Mouse (Mus musculus) hindbrain, embryonic 14.5 days (tissue): ENCODE measurements around the gene Tctn3. TPM values are rescaled to one million over a fixed set of nuclear protein-coding genes. Genes with fewer than 3 reads are reported as not detected.

ENCODE experiments used
- ATAC-seq: fragments of 200-750 bp; cut with Nextera tagmentation; 2 replicates; pipeline ENCODE4 v1.8.0; 2017; ENCODE audit warnings: moderate number of reproducible peaks, mild to moderate bottlenecking, moderate TSS enrichment, moderate library complexity; ENCODE audit not compliant: low FRiP score
- DNase-seq: peaks from one replicate; pipeline ENCODE4 v3.0.0-alpha.2; 2015; ENCODE audit warnings: low spot score
- H3K27ac ChIP-seq: fragments of 300-500 bp; sonication (generic); 2 replicates; pipeline ENCODE4 v1.5.1; 2014; ENCODE audit warnings: mild to moderate bottlenecking, moderate library complexity
- H3K27me3 ChIP-seq: fragments of 300-500 bp; sonication (generic); 2 replicates; pipeline ENCODE4 v1.6.1; 2014; ENCODE audit warnings: mild to moderate bottlenecking, low read length, mixed read lengths; ENCODE audit not compliant: control insufficient read depth, insufficient read depth
- H3K36me3 ChIP-seq: fragments of 300-500 bp; sonication (generic); replicated peaks from 2 replicates; pipeline ENCODE4 v1.6.1; 2014; ENCODE audit not compliant: control insufficient read depth, insufficient read depth
- H3K4me1 ChIP-seq: fragments of 300-500 bp; sonication (generic); replicated peaks from 2 replicates; pipeline ENCODE4 v1.6.1; 2014; ENCODE audit warnings: antibody characterized with exemption, low read length, mixed read lengths; ENCODE audit not compliant: control insufficient read depth, insufficient read depth
- H3K4me2 ChIP-seq: fragments of 300-500 bp; sonication (generic); replicated peaks from 2 replicates; pipeline ENCODE4 v1.6.1; 2014; ENCODE audit warnings: mild to moderate bottlenecking, moderate library complexity
- H3K4me3 ChIP-seq: fragments of 300-500 bp; sonication (generic); replicated peaks from 2 replicates; pipeline ENCODE4 v1.5.1; 2014; ENCODE audit warnings: mild to moderate bottlenecking, low read length
- H3K9ac ChIP-seq: fragments of 300-500 bp; sonication (generic); 2 replicates; pipeline ENCODE4 v1.6.1; 2014
- H3K9me3 ChIP-seq: fragments of 300-500 bp; sonication (generic); 2 replicates; pipeline ENCODE4 v1.6.1; 2016; ENCODE audit warnings: low read length; ENCODE audit not compliant: control insufficient read depth
- WGBS: fragments of 180-500 bp; shearing (Covaris S2); extraction: QIAGEN DNeasy Blood & Tissue Kit; methylation state at CpG from one replicate; pipeline ENCODE4 v1.1.7; 2014; 5-methylcytosine and 5-hydroxymethylcytosine counted together
- polyA plus RNA-seq: library from polyadenylated mRNA; unstranded; fragments of >200 nt; fragmentation: Nextera tagmentation; extraction: Ambion mirVana; gene quantifications from 2 replicates; pipeline ENCODE4 v1.2.1, GENCODE M21; 2014

Tctn3 gene
- polyA plus RNA-seq, result 14.0 and 14.5 TPM in 2 replicates

DNA sequence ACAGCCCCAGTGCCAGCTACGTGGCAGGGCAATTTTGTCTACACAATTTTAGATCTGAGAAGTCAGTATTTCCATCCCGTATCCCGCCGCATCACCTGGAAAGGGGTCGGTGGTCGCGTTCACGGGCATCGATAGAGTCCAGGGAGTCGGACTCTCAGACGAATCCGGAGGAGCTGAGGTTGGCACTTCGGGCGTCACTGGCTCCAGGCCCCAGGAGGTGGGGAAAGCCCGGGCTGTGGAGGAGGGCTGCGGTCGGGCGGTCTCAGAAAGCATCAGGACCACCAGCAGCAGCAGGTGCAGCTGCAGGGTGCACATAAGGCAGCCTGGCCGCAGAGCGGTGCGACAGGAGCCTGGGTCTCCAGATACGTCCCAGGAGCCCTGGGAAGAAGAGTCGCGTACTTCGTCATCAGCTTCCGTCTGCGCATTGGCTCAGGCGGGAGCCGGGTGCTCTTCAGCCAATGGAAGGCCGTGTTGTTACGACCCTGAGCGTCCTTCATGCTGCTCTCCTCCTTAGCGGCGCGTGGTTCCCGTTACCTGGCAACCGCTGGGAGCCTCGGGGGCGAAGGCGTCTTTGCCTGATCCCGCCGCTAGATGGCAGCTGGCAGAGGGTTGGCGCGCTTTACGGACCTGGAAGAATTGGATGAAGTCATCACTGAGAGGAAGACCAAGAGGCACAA, at the start of gene Tctn3, which contains the start of gene Entpd1:
TSS of gene Tctn3 (minus strand) at position 404 of the 677 bp plus-strand sequence.
TSS of gene Entpd1 (plus strand) at position 537 of the 677 bp plus-strand sequence.
- ATAC-seq (peak; percentile 100), DNase-seq (peak; percentile 97)
- peaks cover 26% of the 10 kb centered on the region for H3K36me3 ChIP-seq
- peak within 1 kb of the TSS; percentile 58 for H3K4me3 ChIP-seq
- no peaks in the 10 kb centered on the region for H3K9me3 ChIP-seq
- H3K4me1 ChIP-seq, result peaks cover 9% of the 10 kb centered on the region; the same call in 1 of the 2 replicates
- H3K27ac ChIP-seq, result no peak within 1 kb of the TSS
- H3K4me2 ChIP-seq, result peak within 1 kb of the TSS; percentile 69
- WGBS, result under 1% methylated on average over 45 of the region's 45 CpGs
- H3K27me3 ChIP-seq, result no peaks in the 10 kb centered on the region
- H3K9ac ChIP-seq, result peak within 1 kb of the TSS; percentile 63

DNA sequence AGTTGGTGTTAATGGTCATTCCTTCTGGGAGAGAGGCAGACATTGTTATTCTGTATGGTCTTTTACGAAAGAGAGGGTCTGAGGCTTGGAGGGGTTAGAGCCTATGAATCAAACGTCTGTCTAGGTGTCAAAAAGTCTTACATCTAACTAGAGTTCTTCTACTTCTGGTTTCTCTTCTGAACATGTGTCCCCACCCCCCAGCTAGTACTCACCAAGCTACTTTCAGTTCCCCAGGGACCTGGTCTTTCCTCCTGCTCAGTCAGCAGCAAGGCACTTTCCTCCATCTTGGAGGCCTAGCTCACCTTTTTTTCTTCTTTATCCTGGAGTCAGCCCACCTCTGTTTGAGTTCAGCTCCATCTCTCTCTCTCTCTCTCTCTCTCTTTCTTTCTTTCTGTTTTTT, 49.1 kb upstream of the Tctn3 start:
- peak overlapping the region; percentile 54 for H3K4me2 ChIP-seq
- no peaks in the 10 kb centered on the region for H3K36me3 ChIP-seq
- no peaks in the 10 kb centered on the region for H3K9me3 ChIP-seq
- DNase-seq (no peak), ATAC-seq (no peak)
- no peak overlapping the region for H3K27ac ChIP-seq
- no peaks in the 10 kb centered on the region for H3K27me3 ChIP-seq
- H3K4me1 ChIP-seq, result 0 out of 2 replicates have a peak, but pooled peaks cover 18% of the 10 kb centered on the region
- peak overlapping the region; percentile 28 for H3K4me3 ChIP-seq
- 80% methylated on average over 2 of the region's 2 CpGs for WGBS
- H3K9ac ChIP-seq, result peak overlapping the region; percentile 49; the same call in 1 of the 2 replicates

DNA sequence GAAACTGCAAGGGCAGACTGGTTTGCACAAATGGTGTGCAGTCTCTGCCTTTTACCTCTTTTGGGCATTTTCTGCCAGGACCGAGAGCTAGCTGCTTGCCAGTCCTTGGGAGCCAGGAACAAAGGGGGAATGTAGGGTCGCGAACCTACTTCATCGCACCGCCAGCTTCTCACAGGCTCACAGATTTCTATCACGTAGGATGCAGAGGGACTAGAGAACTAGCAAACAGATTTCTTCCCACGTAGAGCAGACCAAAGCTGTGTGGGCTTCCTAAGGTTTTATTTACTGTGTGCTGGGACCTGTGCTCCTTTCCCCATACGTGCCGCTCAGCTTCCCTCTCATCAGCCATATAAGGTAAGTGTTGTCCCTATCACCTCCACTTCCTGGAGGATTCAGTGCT, 48.5 kb upstream of the Tctn3 start:
- peak; percentile 30 for DNase-seq
- WGBS, result 13% methylated on average over 9 of the region's 9 CpGs

DNA sequence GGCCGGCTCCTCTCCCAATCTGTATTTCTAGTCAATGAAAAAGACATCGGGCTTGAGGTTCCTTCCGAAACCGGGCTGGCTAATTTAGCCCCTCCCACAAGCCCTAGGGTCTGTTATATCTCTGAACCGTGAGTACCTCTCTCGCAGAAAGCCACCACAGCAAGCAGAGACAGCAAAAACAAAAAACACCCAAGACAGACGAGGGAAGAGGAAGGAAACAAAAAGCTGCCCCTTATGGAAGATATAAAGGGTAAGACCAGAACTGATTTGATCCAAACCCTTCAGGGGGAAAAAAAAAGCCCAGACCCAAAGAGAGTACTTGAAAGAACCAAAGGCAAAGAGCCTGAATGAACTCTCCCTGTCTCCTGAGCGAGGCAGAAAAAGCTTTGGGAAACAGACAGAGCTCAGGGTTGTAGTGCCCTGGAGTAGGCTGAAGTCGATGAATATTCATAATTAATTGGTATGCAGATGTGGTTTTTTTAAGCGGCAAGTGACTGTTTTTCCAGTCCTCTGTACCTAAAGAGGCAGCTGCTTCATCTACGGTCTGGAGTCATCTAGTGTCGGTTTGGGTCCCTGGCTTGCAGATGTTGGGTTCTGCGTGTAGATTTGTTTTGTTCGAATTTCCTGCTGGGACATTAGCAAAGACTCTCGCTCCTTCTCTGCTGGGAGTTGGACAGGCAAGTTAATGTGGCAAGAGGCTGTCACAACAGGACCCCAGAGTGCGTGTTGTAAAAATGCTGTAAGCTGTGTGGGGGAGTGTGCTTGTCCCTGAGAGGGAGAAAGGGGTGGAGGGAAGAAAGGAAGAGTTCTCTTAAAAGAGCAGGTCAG, 47.8 kb upstream of the Tctn3 start:
- peak overlapping the region; percentile 54 for H3K4me2 ChIP-seq
- ATAC-seq (peak; percentile 69; the same call in 1 of the 2 replicates), DNase-seq (peak; percentile 57)
- peak overlapping the region; percentile 83 for H3K27ac ChIP-seq
- WGBS, result under 1% methylated on average over 16 of the region's 16 CpGs
- H3K36me3 ChIP-seq, result no peaks in the 10 kb centered on the region
- H3K9ac ChIP-seq, result peak overlapping the region; percentile 49
- H3K4me3 ChIP-seq, result peak overlapping the region; percentile 28
- H3K4me1 ChIP-seq, result 0 out of 2 replicates have a peak, but pooled peaks cover 18% of the 10 kb centered on the region
- no peaks in the 10 kb centered on the region for H3K27me3 ChIP-seq
- H3K9me3 ChIP-seq, result no peaks in the 10 kb centered on the region

More for the DNA sequence above, 48.5 kb upstream of the Tctn3 start:
- no peak for ATAC-seq
- Histone ChIP-seq H3K9ac (peak overlapping the region; percentile 49), H3K27ac (peak overlapping the region; percentile 83), H3K4me2 (peak overlapping the region; percentile 54), H3K27me3 (no peaks in the 10 kb centered on the region), H3K4me3 (peak overlapping the region; percentile 28), H3K9me3 (no peaks in the 10 kb centered on the region), H3K36me3 (no peaks in the 10 kb centered on the region), H3K4me1 (0 out of 2 replicates have a peak, but pooled peaks cover 18% of the 10 kb centered on the region)

DNA sequence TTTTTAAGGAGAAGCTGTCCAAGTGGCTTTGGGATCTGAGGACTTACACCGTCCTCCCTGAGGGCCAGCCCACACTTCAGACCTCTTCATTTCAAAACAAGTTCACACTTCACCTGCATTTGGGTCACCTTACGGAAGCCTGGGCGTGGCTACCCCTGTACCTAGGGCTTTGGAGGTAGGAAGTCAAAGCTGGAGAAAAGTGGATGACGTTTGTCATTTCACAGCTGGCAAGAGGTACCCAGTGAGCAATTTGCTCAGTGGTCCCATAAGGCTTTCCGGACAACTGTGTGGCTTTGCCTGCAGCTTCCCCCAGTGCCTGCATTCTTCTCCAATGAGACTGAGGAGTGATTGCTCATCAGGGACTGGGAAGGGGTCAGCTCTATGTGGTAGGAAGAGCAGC, 46.9 kb upstream of the Tctn3 start:
- peak overlapping the region; percentile 54; the same call in 1 of the 2 replicates for H3K4me2 ChIP-seq
- H3K9me3 ChIP-seq, result no peaks in the 10 kb centered on the region
- H3K9ac ChIP-seq, result no peak overlapping the region
- 58% methylated on average over 5 of the region's 5 CpGs for WGBS
- H3K36me3 ChIP-seq, result no peaks in the 10 kb centered on the region
- no peak for ATAC-seq
- H3K4me3 ChIP-seq, result no peak overlapping the region
- H3K27me3 ChIP-seq, result no peaks in the 10 kb centered on the region
- 0 out of 2 replicates have a peak, but pooled peaks cover 18% of the 10 kb centered on the region for H3K4me1 ChIP-seq
- H3K27ac ChIP-seq, result no peak overlapping the region
- DNase-seq, result no peak

DNA sequence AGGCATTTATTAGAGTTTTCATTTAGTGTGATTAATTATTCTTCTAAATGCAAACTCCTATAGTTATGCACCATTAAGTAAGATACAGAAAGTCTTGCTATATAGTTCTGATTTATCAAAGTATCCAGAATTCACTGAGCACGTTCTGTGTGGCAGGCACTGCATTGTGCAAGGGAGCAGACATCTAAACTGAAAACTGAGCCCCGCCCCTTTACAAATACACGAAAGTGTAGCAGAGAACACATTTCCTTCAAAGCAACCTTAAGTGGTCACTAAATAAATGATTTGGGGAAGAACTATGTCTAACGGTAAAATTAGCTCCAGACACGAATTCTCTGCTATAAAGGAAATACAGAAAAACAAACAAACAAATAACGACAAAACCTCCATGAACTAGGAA, 46.2 kb upstream of the Tctn3 start:
- ATAC-seq (no peak), DNase-seq (no peak)
- H3K9ac ChIP-seq, result no peak overlapping the region
- H3K4me1 ChIP-seq, result 0 out of 2 replicates have a peak, but pooled peaks cover 17% of the 10 kb centered on the region
- H3K4me3 ChIP-seq, result no peak overlapping the region
- no peaks in the 10 kb centered on the region for H3K9me3 ChIP-seq
- WGBS, result 71% methylated on average over 6 of the region's 6 CpGs
- no peak overlapping the region for H3K27ac ChIP-seq
- H3K27me3 ChIP-seq, result no peaks in the 10 kb centered on the region
- H3K36me3 ChIP-seq, result no peaks in the 10 kb centered on the region
- no peak overlapping the region for H3K4me2 ChIP-seq

DNA sequence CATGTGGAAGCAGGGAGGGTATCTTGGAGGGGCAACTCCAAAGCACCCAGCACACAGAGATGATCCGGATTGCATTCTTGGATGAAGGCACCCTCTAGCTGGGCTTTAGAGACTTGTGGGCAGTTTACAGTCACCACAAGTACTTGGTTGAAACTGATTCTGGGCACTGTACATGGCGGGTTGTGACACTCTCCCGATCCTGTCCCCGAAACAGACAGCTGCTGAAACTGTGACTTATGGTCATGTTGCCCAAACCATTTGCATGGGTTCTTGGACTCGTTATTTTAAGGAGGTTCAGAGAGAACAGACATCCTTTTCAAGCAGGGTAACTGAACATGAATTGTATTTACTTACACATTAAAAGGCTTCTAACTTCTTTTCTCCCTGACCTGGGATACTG, 44.2 kb upstream of the Tctn3 start:
- WGBS, result 94% methylated on average over 5 of the region's 5 CpGs
- H3K36me3 ChIP-seq, result no peaks in the 10 kb centered on the region
- H3K9ac ChIP-seq, result no peak overlapping the region
- H3K9me3 ChIP-seq, result no peaks in the 10 kb centered on the region
- no peak overlapping the region for H3K4me2 ChIP-seq
- DNase-seq (no peak), ATAC-seq (no peak)
- 0 out of 2 replicates have a peak, but pooled peaks cover 13% of the 10 kb centered on the region for H3K4me1 ChIP-seq
- no peak overlapping the region for H3K4me3 ChIP-seq
- H3K27me3 ChIP-seq, result no peaks in the 10 kb centered on the region
- H3K27ac ChIP-seq, result no peak overlapping the region

DNA sequence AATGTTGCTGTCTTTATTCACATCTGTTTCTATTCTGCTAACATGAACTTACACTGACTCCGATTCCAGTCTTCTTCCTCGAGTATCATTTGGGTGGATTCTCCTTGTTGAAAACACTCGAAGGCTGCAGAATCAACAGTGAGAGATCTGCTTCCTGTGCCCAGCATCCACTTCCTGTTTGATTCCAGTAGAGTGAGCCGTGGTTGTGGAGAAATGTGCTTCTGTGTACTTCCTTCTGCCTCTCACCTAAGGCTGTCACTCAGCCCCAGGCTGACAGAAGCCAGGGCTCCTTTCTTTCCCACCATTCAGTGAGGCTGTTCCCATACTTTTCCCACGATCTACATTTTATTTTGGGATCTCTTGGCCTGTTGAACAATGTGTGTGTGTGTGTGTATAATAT, 38.1 kb upstream of the Tctn3 start:
- ATAC-seq (no peak), DNase-seq (no peak)
- no peak overlapping the region for H3K9ac ChIP-seq
- H3K4me2 ChIP-seq, result no peak overlapping the region
- H3K9me3 ChIP-seq, result no peaks in the 10 kb centered on the region
- H3K4me1 ChIP-seq, result no peaks in the 10 kb centered on the region
- H3K4me3 ChIP-seq, result no peak overlapping the region
- no peak overlapping the region for H3K27ac ChIP-seq
- no peaks in the 10 kb centered on the region for H3K27me3 ChIP-seq
- WGBS, result 75% methylated on average over 5 of the region's 5 CpGs
- no peaks in the 10 kb centered on the region for H3K36me3 ChIP-seq
